Mouse (Mus musculus) MEL (cell line): ENCODE measurements around the gene Mcu.

Experiments
- CHD1 ChIP-seq: IDR thresholded peaks from 2 replicates; pipeline ENCODE4 v1.6.1; 2012; ENCODE audit warnings: low read depth, mild to moderate bottlenecking, inconsistent platforms, low read length, improper control_type of control experiment
- CTCF ChIP-seq, 3 experiments: IDR thresholded peaks in 2 of 3; conservative IDR thresholded peaks in 1 of 3; 2 replicates each; pipeline ENCODE4 v1.5.1; 2011 to 2012; ENCODE audit warnings: low read length in 3 of 3, low read depth in 2 of 3, mild to moderate bottlenecking in 2 of 3, improper control_type of control experiment in 1 of 3, inconsistent platforms in 1 of 3, mixed read lengths in 1 of 3, moderate library complexity in 1 of 3; ENCODE audit not compliant: control insufficient read depth in 1 of 3, insufficient read depth in 1 of 3, poor library complexity in 1 of 3, severe bottlenecking in 1 of 3
- EP300 ChIP-seq, 2 experiments: IDR thresholded peaks; 2 replicates each; pipeline ENCODE4 v1.6.1; 2011; ENCODE audit warnings: improper control_type of control experiment in 2 of 2, low read length in 2 of 2, low read depth in 1 of 2, mild to moderate bottlenecking in 1 of 2
- GABPA ChIP-seq: IDR thresholded peaks from 2 replicates; pipeline ENCODE4 v1.6.1; 2012; ENCODE audit warnings: low read depth, mild to moderate bottlenecking, inconsistent platforms, low read length, improper control_type of control experiment, moderate library complexity
- GATA1 ChIP-seq: IDR thresholded peaks from 2 replicates; pipeline ENCODE4 v1.6.1; 2011; ENCODE audit warnings: low read depth, low read length, improper control_type of control experiment
- POLR2A ChIP-seq, 2 experiments: IDR thresholded peaks; 2 replicates each; pipeline ENCODE4 v1.6.1; 2011 to 2012; ENCODE audit warnings: low read length in 2 of 2, mild to moderate bottlenecking in 2 of 2, control low read depth in 1 of 2, improper control_type of control experiment in 1 of 2, low read depth in 1 of 2, moderate library complexity in 1 of 2; ENCODE audit not compliant: control insufficient read depth in 1 of 2, insufficient read depth in 1 of 2, poor library complexity in 1 of 2
- POLR2AphosphoS5 ChIP-seq: IDR thresholded peaks from 2 replicates; pipeline ENCODE4 v1.6.1; 2012; ENCODE audit warnings: low read depth, borderline replicate concordance, mild to moderate bottlenecking, inconsistent platforms, low read length, moderate library complexity, mixed read lengths
- SIN3A ChIP-seq: IDR thresholded peaks from 2 replicates; pipeline ENCODE4 v1.6.1; 2012; ENCODE audit warnings: low read length, improper control_type of control experiment, inconsistent platforms
- TBP ChIP-seq: IDR thresholded peaks from 2 replicates; pipeline ENCODE4 v1.8.0; 2011; ENCODE audit warnings: low read depth, low read length, improper control_type of control experiment
- ZC3H11A ChIP-seq: IDR thresholded peaks from 2 replicates; pipeline ENCODE4 v1.6.1; 2012; ENCODE audit warnings: low read depth, mild to moderate bottlenecking, inconsistent platforms, low read length, improper control_type of control experiment
- ZNF384 ChIP-seq: IDR thresholded peaks from 2 replicates; pipeline ENCODE4 v1.6.1; 2012; ENCODE audit warnings: low read depth, mild to moderate bottlenecking, inconsistent platforms, low read length, improper control_type of control experiment

- TF ChIP-seq ZC3H11A (no peak), CTCF (IDR thresholded peaks at IDR 0.05 in 2 of 3, conservative IDR thresholded peaks at IDR 0.05 in 1 of 3; ENCODE audit: control insufficient read depth in 1 of 3, insufficient read depth in 1 of 3, low read depth in 2 of 3, low read length in 3 of 3, poor library complexity in 1 of 3, severe bottlenecking in 1 of 3) (no peak), POLR2A (IDR thresholded peaks at IDR 0.05; ENCODE audit: control insufficient read depth in 1 of 2, insufficient read depth in 1 of 2, low read depth in 1 of 2, low read length in 2 of 2, poor library complexity in 1 of 2) (no peak), EP300 (IDR thresholded peaks at IDR 0.05; ENCODE audit: low read depth in 1 of 2, low read length in 2 of 2) (no peak), GATA1 (no peak), CHD1 (no peak), GABPA (no peak), SIN3A (no peak), POLR2AphosphoS5 (no peak), TBP (no peak), ZNF384 (no peak)
These were observed 12.6 kb downstream of the Mcu start for GRCm38 (mm10) chr10:59603843-59604242.
